Mouse (Mus musculus): Measurements from ENCODE around the gene Mbtps2.

The Mbtps2 gene

GRCm38 (mm10) chrX:157598186-157598996 is at the start of gene Mbtps2:
Gene Mbtps2, minus strand, starts transcription at chrX:157598715.
- in situ Hi-C loops (cut with MboI, MseI) = no loop called here

GRCm38 (mm10) chrX:157646399-157646798 is 47.9 kb upstream of the Mbtps2 start:
- in situ Hi-C loops (cut with MboI, MseI) = loop anchor here (10.0 kb wide), 1 partner anchor 192 kb away; no protein-coding TSS in a partner anchor

- in situ Hi-C loops (cut with MboI, MseI) = loop anchor here (10.0 kb wide), 1 partner anchor 190 kb away; no protein-coding TSS in a partner anchor
Observed at GRCm38 (mm10) chrX:157644700-157645099, 46.2 kb upstream of the Mbtps2 start.

- in situ Hi-C loops (cut with MboI, MseI) = loop anchor here (10.0 kb wide), 1 partner anchor 189 kb away; no protein-coding TSS in a partner anchor
Observed at GRCm38 (mm10) chrX:157644300-157644699, 45.8 kb upstream of the Mbtps2 start.

GRCm38 (mm10) chrX:157642856-157643255 is 44.3 kb upstream of the Mbtps2 start:
- in situ Hi-C loops (cut with MboI, MseI) = loop anchor here (10.0 kb wide), 1 partner anchor 188 kb away; no protein-coding TSS in a partner anchor

GRCm38 (mm10) chrX:157637253-157637652 is 38.7 kb upstream of the Mbtps2 start:
- in situ Hi-C loops (cut with MboI, MseI) = no loop called here

GRCm38 (mm10) chrX:157633676-157634414 is 35.3 kb upstream of the Mbtps2 start:
- in situ Hi-C loops (cut with MboI, MseI) = no loop called here

GRCm38 (mm10) chrX:157630341-157630740 is 31.8 kb upstream of the Mbtps2 start:
- in situ Hi-C loops (cut with MboI, MseI) = no loop called here

GRCm38 (mm10) chrX:157612894-157613293 is 14.4 kb upstream of the Mbtps2 start:
- in situ Hi-C loops (cut with MboI, MseI) = no loop called here

GRCm38 (mm10) chrX:157601450-157601849 is 2.9 kb upstream of the Mbtps2 start:
- in situ Hi-C loops (cut with MboI, MseI) = no loop called here

- in situ Hi-C loops (cut with MboI, MseI) = no loop called here
Observed at GRCm38 (mm10) chrX:157597585-157598185, 830 bp downstream of the Mbtps2 start.

GRCm38 (mm10) chrX:157596802-157597201 is 1.7 kb downstream of the Mbtps2 start:
- in situ Hi-C loops (cut with MboI, MseI) = no loop called here

GRCm38 (mm10) chrX:157595927-157596326 is 2.6 kb downstream of the Mbtps2 start:
- in situ Hi-C loops (cut with MboI, MseI) = no loop called here

- in situ Hi-C loops (cut with MboI, MseI) = no loop called here
Observed at GRCm38 (mm10) chrX:157594606-157595005, 3.9 kb downstream of the Mbtps2 start.

- in situ Hi-C loops (cut with MboI, MseI) = no loop called here
Observed at GRCm38 (mm10) chrX:157587001-157587400, 11.5 kb downstream of the Mbtps2 start.

- in situ Hi-C loops (cut with MboI, MseI) = no loop called here
Observed at GRCm38 (mm10) chrX:157586397-157586796, 12.1 kb downstream of the Mbtps2 start.

- in situ Hi-C loops (cut with MboI, MseI) = no loop called here
Observed at GRCm38 (mm10) chrX:157579108-157579614, 19.4 kb downstream of the Mbtps2 start.

GRCm38 (mm10) chrX:157574683-157575082 is 23.8 kb downstream of the Mbtps2 start:
- in situ Hi-C loops (cut with MboI, MseI) = no loop called here

- in situ Hi-C loops (cut with MboI, MseI) = no loop called here
Observed at GRCm38 (mm10) chrX:157568840-157569239, 29.7 kb downstream of the Mbtps2 start, which contains the start of gene Yy2. Gene Yy2, minus strand, starts transcription at chrX:157568985.

- in situ Hi-C loops (cut with MboI, MseI) = no loop called here
Observed at GRCm38 (mm10) chrX:157563794-157564193, 34.7 kb downstream of the Mbtps2 start.

- in situ Hi-C loops (cut with MboI, MseI) = no loop called here
Observed at GRCm38 (mm10) chrX:157547082-157547481, 51.4 kb downstream of the Mbtps2 start.

GRCm38 (mm10) chrX:157506400-157506799 is 92.1 kb downstream of the Mbtps2 start:
- in situ Hi-C loops (cut with MboI, MseI) = no loop called here
